8 mouse cellular contexts compared by ENCODE assay signal in genomic region chr12:85662896-85663295, GRCm38 (mm10). TPM values are rescaled to one million over a fixed set of nuclear protein-coding genes. Genes with fewer than 3 reads are reported as not detected.
A peak's percentile ranks its signal among the peaks of the same experiment; 100 is the strongest.
DNase-seq lines count a peak whose midpoint lies in the region; ATAC-seq and TF ChIP-seq lines count a peak whose summit lies in the region.

No protein-coding gene starts in this region.

- peak; percentile 71 for DNase-seq in CD4-positive helper T cell, adult 2 months (ENCODE audit: low read depth, low spot score)
- DNase-seq in adrenal gland, adult (ENCODE audit: inconsistent age in 2 of 2, low spot score in 1 of 2): peak; percentile 67 to 91
- peak; percentile 88 for DNase-seq in embryo, embryonic 10 days (ENCODE audit: low spot score)
- DNase-seq in kidney, postnatal 14 days: peak; percentile 79
- peak; percentile 70 for DNase-seq in liver, postnatal 0 days
- DNase-seq in testis, postnatal 10 days (ENCODE audit: low spot score): peak; percentile 87

- H3K27ac ChIP-seq in liver, postnatal 0 days (ENCODE audit: low read depth): no peak overlapping the region
- H3K27ac ChIP-seq in neural tube, embryonic 14.5 days (ENCODE audit: low read depth, low read length): no peak overlapping the region

- ATAC-seq in granulocyte monocyte progenitor cell, adult 5-6 weeks (replicated peaks; ENCODE audit: poor library complexity, severe bottlenecking): peak; percentile 54; the same call in 1 of the 2 replicates
- ATAC-seq in liver, postnatal 0 days: no peak
- ATAC-seq in neural tube, embryonic 14.5 days (ENCODE audit: low read depth): peak; percentile 70; the same call in 1 of the 2 replicates

- H3K4me3 ChIP-seq in liver, postnatal 0 days (ENCODE audit: low read depth, low read length): no peak overlapping the region
- no peak overlapping the region for H3K4me3 ChIP-seq in neural tube, embryonic 14.5 days (ENCODE audit: low read depth, low read length)

- TF ChIP-seq CTCF in liver, postnatal 0 days (IDR thresholded peaks at IDR 0.05; ENCODE audit: low read depth): peak; percentile 84

- no peak for TF ChIP-seq EP300 in liver, postnatal 0 days (IDR thresholded peaks at IDR 0.05; ENCODE audit: low read depth)

- H3K9ac ChIP-seq in liver, postnatal 0 days (replicated peaks): no peak overlapping the region
- no peak overlapping the region for H3K9ac ChIP-seq in neural tube, embryonic 14.5 days (replicated peaks; ENCODE audit: low read depth, low read length)

- 10% methylated on average over 9 of the region's 9 CpGs for WGBS in liver, postnatal 0 days (ENCODE audit: insufficient replicate concordance)
- 17% methylated on average over 9 of the region's 9 CpGs for WGBS in neural tube, embryonic 14.5 days

- no peak overlapping the region for H3K4me2 ChIP-seq in liver, postnatal 0 days (ENCODE audit: low read depth, low read length)
- no peak overlapping the region for H3K4me2 ChIP-seq in neural tube, embryonic 14.5 days (ENCODE audit: low read depth, low read length)

- H3K36me3 ChIP-seq in liver, postnatal 0 days (replicated peaks; ENCODE audit: insufficient read depth, low read length): no peaks in the 10 kb centered on the region
- H3K36me3 ChIP-seq in neural tube, embryonic 14.5 days (ENCODE audit: control insufficient read depth, insufficient read depth, low read length): no peaks in the 10 kb centered on the region

- no peaks in the 10 kb centered on the region for H3K27me3 ChIP-seq in liver, postnatal 0 days (ENCODE audit: insufficient read depth, low read length)
- no peaks in the 10 kb centered on the region for H3K27me3 ChIP-seq in neural tube, embryonic 14.5 days (ENCODE audit: control insufficient read depth, insufficient read depth, low read length)

- H3K9me3 ChIP-seq in liver, postnatal 0 days (ENCODE audit: low read length): no peaks in the 10 kb centered on the region
- H3K9me3 ChIP-seq in neural tube, embryonic 14.5 days (ENCODE audit: control insufficient read depth, low read length): no peaks in the 10 kb centered on the region

- H3K4me1 ChIP-seq in liver, postnatal 0 days (ENCODE audit: insufficient read depth): 0 out of 2 replicates have a peak, but pooled peaks cover 3% of the 10 kb centered on the region
- H3K4me1 ChIP-seq in neural tube, embryonic 14.5 days (ENCODE audit: control insufficient read depth, insufficient read depth, low read length): no peaks in the 10 kb centered on the region

RNA-seq across cellular contexts. Expression of gene Batf, which starts 23.6 kb away (rescaled TPM):
- total RNA-seq in granulocyte monocyte progenitor cell, adult 5-6 weeks (2014; fragmentation: Nextera tagmentation): 18.5 and 22.2 TPM in 2 replicates
- 30.5 and 31.1 TPM in 2 replicates for total RNA-seq in granulocyte monocyte progenitor cell, adult 5-6 weeks (2017)
- polyA plus RNA-seq in liver, postnatal 0 days (2015; fragmentation: Nextera tagmentation; extraction: Ambion mirVana): 3.3 and 4.2 TPM in 2 replicates
- polyA plus RNA-seq in neural tube, embryonic 14.5 days (2014; fragmentation: Nextera tagmentation; extraction: Ambion mirVana): 0.36 and 0.39 TPM in 2 replicates
